Mouse (Mus musculus) gastrocnemius, postnatal 10 days (tissue): ENCODE data around the gene Camk2d. TPM values are rescaled to one million over a fixed set of nuclear protein-coding genes. Genes with fewer than 3 reads are reported as not detected.
A peak's percentile ranks its signal among the peaks of the same experiment; 100 is the strongest.

Source experiments
- DNase-seq: peaks from one replicate; pipeline ENCODE4 v3.0.0; 2021; ENCODE audit warnings: mixed read lengths
- total RNA-seq, 2 experiments: library from RNA; stranded (reverse); gene quantifications; 2 replicates each; pipeline ENCODE4 v1.2.3; 2021

Camk2d gene
- total RNA-seq, 2 experiments from 2014 or later: 108 to 111 TPM

DNA sequence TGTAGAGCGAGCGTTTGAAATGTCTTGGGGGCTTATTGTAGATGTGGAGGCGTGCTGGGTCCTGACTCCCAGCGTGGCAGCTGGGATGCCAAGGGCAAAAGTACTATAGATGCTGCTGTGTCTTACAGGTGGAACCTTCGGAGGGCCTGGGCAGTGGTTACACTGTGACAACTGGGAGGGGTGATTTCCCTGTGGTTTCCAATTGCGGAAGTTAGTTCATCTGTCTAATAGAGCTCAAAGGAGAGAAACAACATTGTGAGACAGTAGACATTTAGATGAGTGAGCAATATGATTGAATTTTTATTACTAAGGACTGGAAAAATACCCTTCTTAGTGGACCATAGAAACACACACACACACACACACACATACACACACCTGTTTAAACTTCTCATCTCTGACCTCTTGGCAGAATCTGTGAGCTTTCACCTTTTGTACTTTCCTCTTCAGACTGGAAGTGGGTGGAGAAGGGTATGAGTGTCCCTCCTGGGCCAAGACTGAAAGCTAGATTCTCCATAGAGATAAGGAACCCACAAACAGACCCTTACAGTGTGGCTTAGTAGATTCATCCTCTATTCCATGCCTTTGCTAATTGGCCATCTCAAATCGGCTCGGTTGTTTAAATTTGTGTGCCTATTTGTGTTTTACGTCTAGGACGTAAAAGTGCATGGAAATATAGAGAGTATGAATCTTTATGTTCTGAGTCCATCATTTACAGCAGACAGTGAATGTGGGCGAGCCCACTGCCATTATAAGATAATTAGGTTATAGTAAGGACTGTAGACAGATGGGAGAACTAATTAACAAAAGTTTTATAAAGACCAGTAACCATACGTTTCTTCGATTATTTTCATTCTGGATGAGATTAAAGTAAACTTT, 94.8 kb downstream of the Camk2d start:
- no peak for DNase-seq

DNA sequence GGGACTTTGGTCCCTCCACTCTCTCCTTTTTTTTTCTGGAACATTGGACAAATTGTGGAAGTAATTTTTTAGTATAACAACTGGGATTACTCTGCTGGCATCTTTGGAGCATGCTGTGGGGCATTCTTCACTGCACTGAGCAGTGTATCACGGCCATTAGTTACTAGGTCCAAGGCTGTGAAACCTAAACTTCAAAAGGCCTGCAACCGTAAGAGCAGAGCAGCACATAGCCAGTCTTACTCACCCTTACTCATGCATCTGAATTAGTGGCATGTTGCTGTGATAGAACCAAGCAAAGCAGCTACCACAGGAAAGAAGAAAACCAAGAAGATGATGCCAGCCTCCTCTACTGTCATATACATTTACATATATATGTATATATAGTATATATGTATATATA, 95.5 kb downstream of the Camk2d start:
- DNase-seq: no peak

- no peak for DNase-seq
Observed at GRCm38 (mm10) chr3:126692797-126693196, 96.7 kb downstream of the Camk2d start.

DNA sequence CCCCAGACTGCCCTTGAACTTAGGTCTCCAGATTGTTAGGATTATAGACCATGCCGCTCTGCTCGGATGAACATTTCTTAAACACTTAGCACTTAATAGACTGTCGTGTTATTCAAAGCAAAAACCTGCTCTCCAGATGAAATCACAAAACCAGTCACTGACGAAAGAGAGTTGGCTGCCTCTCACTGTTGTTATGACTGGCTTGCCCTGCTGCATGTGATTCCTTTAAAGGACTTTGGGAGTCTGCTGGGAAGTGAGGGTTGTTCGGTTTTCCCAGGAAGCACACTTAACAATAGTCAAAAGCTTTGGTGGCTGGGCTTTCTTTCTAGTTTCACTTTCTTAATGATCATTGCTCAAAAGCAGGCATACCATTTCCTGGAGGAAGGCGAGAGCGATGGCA, 97.2 kb downstream of the Camk2d start:
- DNase-seq: no peak

DNA sequence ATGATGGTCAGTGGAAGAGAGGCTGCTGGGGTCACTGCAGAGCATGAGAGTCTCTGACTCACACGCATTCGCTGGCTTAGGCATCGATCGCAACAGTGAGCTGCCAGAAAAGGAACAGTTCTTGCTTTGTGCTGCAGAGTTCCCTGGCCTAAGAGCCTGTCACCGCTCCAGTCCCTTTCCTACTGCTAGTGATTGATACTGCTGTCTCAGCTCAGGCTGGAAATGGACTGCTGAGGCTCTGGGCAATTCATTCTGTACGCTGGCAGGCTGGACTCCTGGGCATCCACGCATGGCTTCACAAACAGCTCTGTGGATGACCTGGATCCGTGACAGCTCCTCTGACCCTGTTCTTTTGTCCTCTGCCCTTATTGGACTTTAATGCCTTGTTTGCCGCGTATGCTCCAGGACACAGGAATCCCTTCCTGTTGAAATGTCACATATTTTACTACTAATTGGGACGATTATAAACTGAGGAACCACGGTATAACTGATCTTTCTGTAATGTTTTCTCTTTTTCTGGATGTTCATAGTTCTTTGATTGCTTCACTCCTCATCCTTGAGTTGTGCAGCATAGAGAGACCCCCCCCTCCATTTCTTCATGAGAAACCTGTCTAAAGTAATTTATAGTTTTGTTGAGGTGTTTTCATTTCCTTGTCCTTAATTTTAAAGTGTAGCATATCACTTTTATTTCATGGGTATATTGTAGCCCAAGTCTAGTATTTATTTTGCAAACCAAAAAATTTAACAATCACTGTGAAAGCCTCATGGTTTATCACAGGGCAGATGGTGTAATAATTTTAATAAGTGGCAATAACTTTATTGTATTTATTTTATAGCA, 99.6 kb downstream of the Camk2d start:
- DNase-seq: peak; percentile 65

- no peak for DNase-seq
Observed at GRCm38 (mm10) chr3:126696620-126697019, 100.5 kb downstream of the Camk2d start.

- DNase-seq: no peak
Observed at GRCm38 (mm10) chr3:126699740-126700139, 103.6 kb downstream of the Camk2d start.

- DNase-seq: no peak
Observed at GRCm38 (mm10) chr3:126701067-126701466, 105.0 kb downstream of the Camk2d start.

DNA sequence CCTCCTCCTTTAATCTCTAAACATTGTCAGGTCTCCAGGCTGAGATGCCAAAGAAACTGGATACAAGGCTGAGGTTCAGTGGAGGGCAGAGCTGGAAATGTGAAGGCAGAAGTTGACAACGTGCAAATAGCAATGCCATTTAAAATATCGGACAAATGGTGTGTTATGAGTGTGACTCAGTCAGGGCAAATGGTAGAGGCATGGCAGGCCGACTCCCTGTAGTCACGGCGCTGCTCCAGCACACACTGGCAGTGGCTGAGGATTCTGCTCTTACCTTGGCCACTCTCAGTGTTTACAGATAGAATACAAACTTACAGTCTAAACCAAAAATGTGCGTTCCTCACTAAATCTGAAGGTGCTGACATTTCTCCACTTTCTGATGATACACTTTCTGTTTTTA, 105.5 kb downstream of the Camk2d start:
- DNase-seq: no peak

- no peak for DNase-seq
Observed at GRCm38 (mm10) chr3:126705490-126705889, 109.4 kb downstream of the Camk2d start.

GRCm38 (mm10) chr3:126714281-126714680, 118.2 kb downstream of the Camk2d start:
- DNase-seq: no peak

- DNase-seq: no peak
Observed at GRCm38 (mm10) chr3:126723021-126723449, 126.9 kb downstream of the Camk2d start.

DNA sequence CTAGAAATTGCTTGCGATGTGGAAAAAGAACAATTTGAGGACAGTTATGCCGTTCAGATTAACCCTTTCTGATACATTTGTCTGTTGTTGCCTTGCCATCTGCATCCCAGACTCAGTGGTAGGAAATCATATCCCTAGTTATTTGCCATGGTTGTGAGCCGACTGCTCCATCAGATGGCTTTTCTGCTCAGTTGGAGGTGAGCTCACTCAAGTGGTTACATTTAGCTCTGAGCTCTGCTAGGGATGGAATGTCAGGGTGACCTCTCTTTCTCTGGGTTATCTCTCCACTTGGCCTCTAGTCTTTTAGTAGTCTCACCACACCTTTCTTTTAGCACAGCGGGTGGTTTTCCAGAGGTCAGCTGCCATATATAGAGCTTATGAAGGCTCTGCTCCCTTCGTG, 127.4 kb downstream of the Camk2d start:
- DNase-seq: no peak

- no peak for DNase-seq
Observed at GRCm38 (mm10) chr3:126725647-126726046, 129.5 kb downstream of the Camk2d start.

GRCm38 (mm10) chr3:126727387-126727786, 131.3 kb downstream of the Camk2d start:
- no peak for DNase-seq

DNA sequence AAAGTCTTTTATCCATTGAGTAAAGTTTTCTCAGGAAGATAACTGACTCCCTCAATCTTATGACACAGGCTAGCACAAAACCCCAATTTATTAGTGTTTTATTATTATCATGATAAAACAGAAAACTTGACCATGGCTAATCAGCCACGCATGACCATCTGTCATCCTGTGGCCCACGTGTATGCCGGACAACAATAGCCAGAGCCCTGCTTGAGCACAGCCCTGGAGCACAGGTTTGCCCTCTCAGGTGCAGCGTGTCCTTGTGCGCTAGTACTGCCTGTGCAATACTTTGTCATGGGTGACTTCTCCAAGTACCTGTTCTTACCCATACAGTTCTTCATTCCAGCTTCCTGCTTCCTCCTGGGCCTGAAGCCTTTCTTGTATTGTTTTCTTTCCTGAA, 134.3 kb downstream of the Camk2d start:
- DNase-seq: no peak

DNA sequence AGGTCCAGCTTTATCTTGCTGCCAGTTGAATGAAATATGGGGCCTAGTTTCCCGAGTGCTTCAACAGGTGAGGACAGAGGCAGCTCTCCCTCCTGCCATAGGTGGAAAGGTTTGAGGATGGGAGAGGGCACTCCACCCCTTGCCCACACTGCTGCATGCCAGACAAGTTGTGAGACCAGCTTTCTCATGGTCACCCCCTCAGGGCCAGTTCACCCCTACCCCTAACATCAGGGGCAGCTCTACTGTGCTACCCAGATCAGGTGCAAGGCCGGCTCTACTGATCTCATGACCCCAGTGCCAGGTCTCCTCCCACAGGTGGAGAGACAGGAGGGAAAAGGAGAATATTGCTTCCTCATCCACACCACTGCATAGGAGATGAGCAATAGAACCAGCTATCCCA, 136.2 kb downstream of the Camk2d start:
- no peak for DNase-seq

- DNase-seq: no peak
Observed at GRCm38 (mm10) chr3:126734533-126734932, 138.4 kb downstream of the Camk2d start.

DNA sequence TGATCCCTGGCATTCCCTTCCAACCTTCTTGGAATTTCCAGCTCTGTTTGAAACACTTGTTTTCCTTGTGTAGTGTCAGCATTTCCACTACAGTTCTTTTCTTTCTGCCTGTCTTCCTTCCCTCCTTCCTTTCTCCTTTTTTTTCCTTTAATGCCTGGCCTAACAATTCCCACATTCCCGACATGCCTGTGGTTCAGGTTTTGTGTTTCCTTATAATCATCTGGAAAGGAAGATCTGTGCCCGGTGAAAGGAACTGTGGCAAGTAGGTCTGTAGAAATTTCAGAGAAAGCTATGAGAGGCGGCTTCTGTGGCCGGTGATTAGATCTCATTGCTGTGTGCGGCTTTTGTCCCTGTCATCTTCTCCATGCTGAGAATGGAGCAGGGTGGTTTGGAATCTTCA, 139.1 kb downstream of the Camk2d start:
- no peak for DNase-seq

- peak; percentile 63 for DNase-seq
Observed at GRCm38 (mm10) chr3:126737128-126737527, 141.0 kb downstream of the Camk2d start.

- DNase-seq: no peak
Observed at GRCm38 (mm10) chr3:126740146-126740545, 144.0 kb downstream of the Camk2d start.

GRCm38 (mm10) chr3:126744432-126745133, 148.5 kb downstream of the Camk2d start:
- no peak for DNase-seq
